Mouse (Mus musculus) heart, embryonic 14.5 days (tissue): ENCODE measurements around the gene Ppp2r5b. TPM values are rescaled to one million over a fixed set of nuclear protein-coding genes. Genes with fewer than 3 reads are reported as not detected.

Experiments
- ATAC-seq: fragments of 200-750 bp; cut with Nextera tagmentation; 2 replicates; pipeline ENCODE4 v1.8.0; 2017; ENCODE audit warnings: low read depth, moderate TSS enrichment; ENCODE audit not compliant: insufficient number of reproducible peaks, insufficient read depth, low FRiP score
- H3K27ac ChIP-seq, 2 experiments: fragments of 200-500 bp in 1 of 2; fragments of 300-500 bp in 1 of 2; sonication (generic) in 1 of 2; replicated peaks in 1 of 2; 2 replicates each; pipeline ENCODE4 v1.5.1; 2012 to 2014; ENCODE audit warnings: low read depth in 2 of 2, low read length in 2 of 2, control low read depth in 1 of 2, mild to moderate bottlenecking in 1 of 2, mixed read lengths in 1 of 2; ENCODE audit not compliant: control insufficient read depth in 1 of 2, insufficient read depth in 1 of 2
- H3K27me3 ChIP-seq: fragments of 300-500 bp; sonication (generic); 2 replicates; pipeline ENCODE4 v1.6.1; 2014; ENCODE audit warnings: mild to moderate bottlenecking, low read length, control low read depth; ENCODE audit not compliant: control insufficient read depth, insufficient read depth
- H3K36me3 ChIP-seq: fragments of 300-500 bp; sonication (generic); 2 replicates; pipeline ENCODE4 v1.6.1; 2014; ENCODE audit warnings: mild to moderate bottlenecking, control low read depth, low read length, mixed read lengths; ENCODE audit not compliant: control insufficient read depth, insufficient read depth
- H3K4me1 ChIP-seq, 2 experiments: fragments of 200-500 bp in 1 of 2; fragments of 300-500 bp in 1 of 2; sonication (generic) in 1 of 2; 2 replicates each; pipeline ENCODE4 v1.6.1; 2012 to 2014; ENCODE audit warnings: low read length in 2 of 2, control low read depth in 1 of 2, mixed read lengths in 1 of 2; ENCODE audit not compliant: control insufficient read depth in 2 of 2, insufficient read depth in 2 of 2
- H3K4me2 ChIP-seq: fragments of 300-500 bp; sonication (generic); 2 replicates; pipeline ENCODE4 v1.6.1; 2014; ENCODE audit warnings: mild to moderate bottlenecking, low read length
- H3K4me3 ChIP-seq, 2 experiments: fragments of 200-500 bp in 1 of 2; fragments of 300-500 bp in 1 of 2; sonication (generic) in 1 of 2; 2 replicates each; pipeline ENCODE4 v1.5.1; 2012 to 2014; ENCODE audit warnings: low read length in 2 of 2, mild to moderate bottlenecking in 2 of 2, control low read depth in 1 of 2, low read depth in 1 of 2, moderate library complexity in 1 of 2; ENCODE audit not compliant: control insufficient read depth in 1 of 2, insufficient read depth in 1 of 2
- H3K9ac ChIP-seq: fragments of 300-500 bp; sonication (generic); 2 replicates; pipeline ENCODE4 v1.6.1; 2014; ENCODE audit warnings: mild to moderate bottlenecking, low read length
- H3K9me3 ChIP-seq: fragments of 300-500 bp; sonication (generic); 2 replicates; pipeline ENCODE4 v1.6.1; 2016; ENCODE audit warnings: low read length, control low read depth; ENCODE audit not compliant: control insufficient read depth
- WGBS: fragments of 180-500 bp; shearing (Covaris S2); extraction: QIAGEN DNeasy Blood & Tissue Kit; methylation state at CpG from one replicate; pipeline ENCODE4 v1.1.7; 2014; 5-methylcytosine and 5-hydroxymethylcytosine counted together
- polyA plus RNA-seq: library from polyadenylated mRNA; unstranded; fragments of >200 nt; fragmentation: Nextera tagmentation; extraction: Ambion mirVana; gene quantifications from 2 replicates; pipeline ENCODE4 v1.2.1, GENCODE M21; 2014

Ppp2r5b gene
- polyA plus RNA-seq, 1 experiment from 2014 or later: 26.0 TPM

- Histone ChIP-seq H3K4me3 (no peak overlapping the region), H3K9ac (no peak overlapping the region), H3K4me2 (no peak overlapping the region), H3K27me3 (no peaks in the 10 kb centered on the region), H3K27ac (no peak overlapping the region), H3K9me3 (no peaks in the 10 kb centered on the region), H3K36me3 (no peaks in the 10 kb centered on the region), H3K4me1 (peaks cover 13 to 19% of the 10 kb centered on the region in 2 experiments)
- ATAC-seq: no peak
- 84% methylated on average over 4 of the region's 4 CpGs for WGBS
Measured at GRCm38 (mm10) chr19:6273592-6273991, 37.9 kb upstream of the Ppp2r5b start.

GRCm38 (mm10) chr19:6272738-6273137 lies 37.1 kb upstream of the Ppp2r5b start:
- peak overlapping the region; percentile 47 to 51 for H3K27ac ChIP-seq
- 62% methylated on average over 4 of the region's 4 CpGs for WGBS
- H3K36me3 ChIP-seq: no peaks in the 10 kb centered on the region
- peaks cover 7 to 15% of the 10 kb centered on the region in 2 experiments for H3K4me1 ChIP-seq
- H3K4me2 ChIP-seq: no peak overlapping the region
- H3K27me3 ChIP-seq: no peaks in the 10 kb centered on the region
- H3K4me3 ChIP-seq: no peak overlapping the region
- H3K9me3 ChIP-seq: no peaks in the 10 kb centered on the region
- H3K9ac ChIP-seq: no peak overlapping the region
- ATAC-seq: no peak

- ATAC-seq: no peak
- Histone ChIP-seq H3K9ac (no peak overlapping the region), H3K4me3 (no peak overlapping the region), H3K36me3 (no peaks in the 10 kb centered on the region), H3K27ac (no peak overlapping the region), H3K4me1 (peaks cover 6 to 13% of the 10 kb centered on the region in 2 experiments), H3K9me3 (no peaks in the 10 kb centered on the region), H3K27me3 (0 out of 2 replicates have a peak, but pooled peaks cover 3% of the 10 kb centered on the region), H3K4me2 (no peak overlapping the region)
- WGBS: 69% methylated on average over 7 of the region's 7 CpGs
Measured at GRCm38 (mm10) chr19:6272053-6272452, 36.4 kb upstream of the Ppp2r5b start.

GRCm38 (mm10) chr19:6271206-6271605 lies 35.5 kb upstream of the Ppp2r5b start:
- H3K4me3 ChIP-seq: no peak overlapping the region
- H3K27me3 ChIP-seq: 0 out of 2 replicates have a peak, but pooled peaks cover 3% of the 10 kb centered on the region
- 45% methylated on average over 8 of the region's 8 CpGs for WGBS
- no peak overlapping the region for H3K27ac ChIP-seq
- H3K4me1 ChIP-seq: peaks cover 5 to 13% of the 10 kb centered on the region in 2 experiments
- no peak overlapping the region for H3K4me2 ChIP-seq
- no peak overlapping the region for H3K9ac ChIP-seq
- no peak for ATAC-seq
- no peaks in the 10 kb centered on the region for H3K9me3 ChIP-seq
- no peaks in the 10 kb centered on the region for H3K36me3 ChIP-seq

- H3K4me3 ChIP-seq: no peak overlapping the region
- H3K36me3 ChIP-seq: no peaks in the 10 kb centered on the region
- H3K9me3 ChIP-seq: no peaks in the 10 kb centered on the region
- H3K9ac ChIP-seq: no peak overlapping the region
- no peak for ATAC-seq
- no peak overlapping the region for H3K27ac ChIP-seq
- H3K27me3 ChIP-seq: 0 out of 2 replicates have a peak, but pooled peaks cover 3% of the 10 kb centered on the region
- peaks cover 2 to 7% of the 10 kb centered on the region in 2 experiments for H3K4me1 ChIP-seq
- 55% methylated on average over 9 of the region's 9 CpGs for WGBS
- no peak overlapping the region for H3K4me2 ChIP-seq
Measured at GRCm38 (mm10) chr19:6270661-6271060, 35.0 kb upstream of the Ppp2r5b start.

- H3K4me2 ChIP-seq: no peak overlapping the region
- 0 out of 2 replicates have a peak, but pooled peaks cover 3% of the 10 kb centered on the region for H3K27me3 ChIP-seq
- WGBS: 86% methylated on average over 8 of the region's 8 CpGs
- no peak overlapping the region for H3K9ac ChIP-seq
- no peaks in the 10 kb centered on the region for H3K36me3 ChIP-seq
- no peak overlapping the region for H3K27ac ChIP-seq
- no peaks in the 10 kb centered on the region for H3K9me3 ChIP-seq
- peaks cover 0 to 5% of the 10 kb centered on the region in 2 experiments; a peak in 1 of 4 replicates for H3K4me1 ChIP-seq
- no peak for ATAC-seq
- H3K4me3 ChIP-seq: no peak overlapping the region
Measured at GRCm38 (mm10) chr19:6269798-6270475, 34.3 kb upstream of the Ppp2r5b start.

- H3K4me2 ChIP-seq: no peak overlapping the region
- H3K27me3 ChIP-seq: 0 out of 2 replicates have a peak, but pooled peaks cover 3% of the 10 kb centered on the region
- no peak overlapping the region for H3K27ac ChIP-seq
- ATAC-seq: no peak
- 85% methylated on average over 7 of the region's 7 CpGs for WGBS
- peaks cover 0 to 5% of the 10 kb centered on the region in 2 experiments; a peak in 1 of 4 replicates for H3K4me1 ChIP-seq
- H3K36me3 ChIP-seq: no peaks in the 10 kb centered on the region
- no peak overlapping the region for H3K4me3 ChIP-seq
- no peak overlapping the region for H3K9ac ChIP-seq
- H3K9me3 ChIP-seq: no peaks in the 10 kb centered on the region
Measured at GRCm38 (mm10) chr19:6268670-6269132, 33.0 kb upstream of the Ppp2r5b start.
